Mouse (Mus musculus) right cerebral cortex, postnatal 4 days (tissue): ENCODE results near the gene Ap3b1.

Experiments
- DNase-seq: peaks from one replicate; pipeline ENCODE4 v3.0.0-alpha.2; 2022

Ap3b1 gene

GRCm38 (mm10) chr13:94596386-94597033 is 237.8 kb downstream of the Ap3b1 start:
- peak; percentile 7 for DNase-seq

- DNase-seq, result no peak
Observed at GRCm38 (mm10) chr13:94599718-94600117, 241.0 kb downstream of the Ap3b1 start.

- no peak for DNase-seq
Observed at GRCm38 (mm10) chr13:94607035-94607860, 248.5 kb downstream of the Ap3b1 start.

- no peak for DNase-seq
Observed at GRCm38 (mm10) chr13:94607861-94608223, 249.1 kb downstream of the Ap3b1 start.

GRCm38 (mm10) chr13:94608420-94608831 is 249.7 kb downstream of the Ap3b1 start:
- DNase-seq, result no peak

GRCm38 (mm10) chr13:94608947-94609346 is 250.2 kb downstream of the Ap3b1 start:
- DNase-seq, result no peak
